Mouse (Mus musculus): ENCODE results near the gene Plekha7. TPM values are rescaled to one million over a fixed set of nuclear protein-coding genes. Genes with fewer than 3 reads are reported as not detected.

Plekha7 gene
- total and polyA plus RNA-seq, 2 experiments from 2014 or later = 19.4 to 40.4 TPM

DNA sequence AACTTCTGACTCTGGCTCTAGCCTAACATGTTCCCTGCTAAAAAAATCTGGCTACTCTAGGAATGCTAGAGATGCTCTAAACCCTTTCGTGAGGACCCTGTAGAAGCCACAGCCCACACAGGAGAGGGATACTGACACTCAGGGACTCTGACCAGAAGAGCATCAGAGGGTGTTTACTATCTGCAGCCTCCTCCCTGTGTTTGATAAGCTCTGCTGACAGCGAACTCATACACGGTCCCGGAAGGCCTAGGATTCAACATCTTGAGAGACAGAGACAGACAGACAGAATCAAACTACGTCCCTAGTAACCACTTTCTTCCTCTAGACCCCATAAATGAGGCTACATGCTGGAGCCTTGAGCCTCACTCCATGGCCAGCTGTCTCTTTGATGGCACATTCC is 20.2 kb downstream of the Plekha7 start:
- H3K4me1 ChIP-seq (ENCODE audit: control insufficient read depth, insufficient read depth) = peaks cover 19% of the 10 kb centered on the region
- WGBS = 46% methylated on average over 5 of the region's 5 CpGs
- no peaks in the 10 kb centered on the region for H3K27me3 ChIP-seq (ENCODE audit: control insufficient read depth, insufficient read depth, low read length)
- H3K9me3 ChIP-seq (replicated peaks; ENCODE audit: control insufficient read depth, low read length) = no peaks in the 10 kb centered on the region
- H3K9ac ChIP-seq (replicated peaks; ENCODE audit: low read depth, low read length) = no peak overlapping the region
- no peak overlapping the region for H3K4me2 ChIP-seq (ENCODE audit: low read depth, low read length)
- TF ChIP-seq EP300 (IDR thresholded peaks at IDR 0.05; ENCODE audit: low read depth) (no peak), CTCF (IDR thresholded peaks at IDR 0.05; ENCODE audit: low read depth) (no peak)
- H3K4me3 ChIP-seq (ENCODE audit: low read depth, low read length) = no peak overlapping the region
- H3K36me3 ChIP-seq (replicated peaks; ENCODE audit: control insufficient read depth, insufficient read depth, low read length) = no peaks in the 10 kb centered on the region
- no peak for ATAC-seq (ENCODE audit: insufficient read depth, low read depth)
- no peak for DNase-seq (ENCODE audit: low spot score)
- H3K27ac ChIP-seq (ENCODE audit: low read depth) = 0 out of 2 replicates have a peak overlapping the region, but pooled peaks have one; percentile 6

GRCm38 (mm10) chr7:116286611-116287355 is 21.4 kb downstream of the Plekha7 start:
- DNase-seq (ENCODE audit: low spot score) (no peak), ATAC-seq (ENCODE audit: insufficient read depth, low read depth) (no peak)
- TF ChIP-seq CTCF (IDR thresholded peaks at IDR 0.05; ENCODE audit: low read depth) (no peak), EP300 (IDR thresholded peaks at IDR 0.05; ENCODE audit: low read depth) (no peak)
- H3K4me2 ChIP-seq (ENCODE audit: low read depth, low read length) = no peak overlapping the region
- WGBS = 39% methylated on average over 11 of the region's 11 CpGs
- no peaks in the 10 kb centered on the region for H3K36me3 ChIP-seq (replicated peaks; ENCODE audit: control insufficient read depth, insufficient read depth, low read length)
- peak overlapping the region; percentile 76 for H3K27ac ChIP-seq (ENCODE audit: low read depth)
- no peak overlapping the region for H3K4me3 ChIP-seq (ENCODE audit: low read depth, low read length)
- H3K4me1 ChIP-seq (ENCODE audit: control insufficient read depth, insufficient read depth) = peaks cover 19% of the 10 kb centered on the region
- no peaks in the 10 kb centered on the region for H3K27me3 ChIP-seq (ENCODE audit: control insufficient read depth, insufficient read depth, low read length)
- H3K9me3 ChIP-seq (replicated peaks; ENCODE audit: control insufficient read depth, low read length) = no peaks in the 10 kb centered on the region
- peak overlapping the region; percentile 16; the same call in 1 of the 2 replicates for H3K9ac ChIP-seq (replicated peaks; ENCODE audit: low read depth, low read length)

DNA sequence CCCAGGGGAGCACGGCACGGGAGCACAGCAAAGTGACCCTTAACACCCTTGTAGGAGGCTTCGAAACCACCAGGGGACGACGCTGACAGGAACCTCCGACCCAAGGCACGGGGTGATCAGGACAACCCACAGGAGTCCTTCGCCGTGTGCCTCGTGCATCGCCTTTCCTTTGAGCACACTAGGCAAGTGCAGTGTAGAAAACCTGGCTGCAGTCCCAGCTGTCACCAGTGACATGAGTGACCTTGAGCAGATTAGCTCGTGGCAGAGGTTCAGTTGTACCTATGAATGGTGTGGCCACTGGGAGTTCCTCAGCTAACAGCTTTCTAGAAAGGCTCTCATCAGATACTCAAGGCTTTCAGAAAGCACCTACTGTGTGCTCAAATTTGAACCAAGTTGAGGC is 22.0 kb downstream of the Plekha7 start:
- H3K36me3 ChIP-seq (replicated peaks; ENCODE audit: control insufficient read depth, insufficient read depth, low read length) = no peaks in the 10 kb centered on the region
- peak; percentile 93 for ATAC-seq (ENCODE audit: insufficient read depth, low read depth)
- WGBS = 22% methylated on average over 12 of the region's 12 CpGs
- H3K9ac ChIP-seq (replicated peaks; ENCODE audit: low read depth, low read length) = no peak overlapping the region
- no peaks in the 10 kb centered on the region for H3K27me3 ChIP-seq (ENCODE audit: control insufficient read depth, insufficient read depth, low read length)
- no peak overlapping the region for H3K4me2 ChIP-seq (ENCODE audit: low read depth, low read length)
- TF ChIP-seq EP300 (IDR thresholded peaks at IDR 0.05; ENCODE audit: low read depth) = no peak
- no peak for TF ChIP-seq CTCF (IDR thresholded peaks at IDR 0.05; ENCODE audit: low read depth)
- H3K4me3 ChIP-seq (ENCODE audit: low read depth, low read length) = no peak overlapping the region
- H3K4me1 ChIP-seq (ENCODE audit: control insufficient read depth, insufficient read depth) = peaks cover 19% of the 10 kb centered on the region
- DNase-seq (ENCODE audit: low spot score) = peak; percentile 89
- H3K9me3 ChIP-seq (replicated peaks; ENCODE audit: control insufficient read depth, low read length) = no peaks in the 10 kb centered on the region
- H3K27ac ChIP-seq (ENCODE audit: low read depth) = peak overlapping the region; percentile 76

GRCm38 (mm10) chr7:116285216-116285615 is 23.0 kb downstream of the Plekha7 start:
- peaks cover 19% of the 10 kb centered on the region for H3K4me1 ChIP-seq (ENCODE audit: control insufficient read depth, insufficient read depth)
- no peak for TF ChIP-seq CTCF (IDR thresholded peaks at IDR 0.05; ENCODE audit: low read depth)
- no peak for TF ChIP-seq EP300 (IDR thresholded peaks at IDR 0.05; ENCODE audit: low read depth)
- no peak overlapping the region for H3K4me3 ChIP-seq (ENCODE audit: low read depth, low read length)
- ATAC-seq (ENCODE audit: insufficient read depth, low read depth) (no peak), DNase-seq (ENCODE audit: low spot score) (no peak)
- no peaks in the 10 kb centered on the region for H3K9me3 ChIP-seq (replicated peaks; ENCODE audit: control insufficient read depth, low read length)
- H3K27ac ChIP-seq (ENCODE audit: low read depth) = no peak overlapping the region
- H3K27me3 ChIP-seq (ENCODE audit: control insufficient read depth, insufficient read depth, low read length) = no peaks in the 10 kb centered on the region
- no peaks in the 10 kb centered on the region for H3K36me3 ChIP-seq (replicated peaks; ENCODE audit: control insufficient read depth, insufficient read depth, low read length)
- no peak overlapping the region for H3K4me2 ChIP-seq (ENCODE audit: low read depth, low read length)
- no peak overlapping the region for H3K9ac ChIP-seq (replicated peaks; ENCODE audit: low read depth, low read length)
- 96% methylated on average over 1 of the region's 1 CpGs for WGBS

GRCm38 (mm10) chr7:116282755-116283154 is 25.4 kb downstream of the Plekha7 start:
- H3K4me3 ChIP-seq (ENCODE audit: low read depth, low read length) = no peak overlapping the region
- H3K9ac ChIP-seq (replicated peaks; ENCODE audit: low read depth, low read length) = no peak overlapping the region
- no peak for ATAC-seq (ENCODE audit: insufficient read depth, low read depth)
- H3K4me2 ChIP-seq (ENCODE audit: low read depth, low read length) = no peak overlapping the region
- 64% methylated on average over 11 of the region's 11 CpGs for WGBS
- H3K27me3 ChIP-seq (ENCODE audit: control insufficient read depth, insufficient read depth, low read length) = no peaks in the 10 kb centered on the region
- H3K27ac ChIP-seq (ENCODE audit: low read depth) = no peak overlapping the region
- no peaks in the 10 kb centered on the region for H3K36me3 ChIP-seq (replicated peaks; ENCODE audit: control insufficient read depth, insufficient read depth, low read length)
- no peak for DNase-seq (ENCODE audit: low spot score)
- TF ChIP-seq CTCF (IDR thresholded peaks at IDR 0.05; ENCODE audit: low read depth) = no peak
- H3K4me1 ChIP-seq (ENCODE audit: control insufficient read depth, insufficient read depth) = peaks cover 19% of the 10 kb centered on the region
- H3K9me3 ChIP-seq (replicated peaks; ENCODE audit: control insufficient read depth, low read length) = no peaks in the 10 kb centered on the region

GRCm38 (mm10) chr7:116280126-116280525 is 28.1 kb downstream of the Plekha7 start:
- ATAC-seq (ENCODE audit: insufficient read depth, low read depth) = no peak
- no peaks in the 10 kb centered on the region for H3K27me3 ChIP-seq (ENCODE audit: control insufficient read depth, insufficient read depth, low read length)
- WGBS = 76% methylated on average over 5 of the region's 5 CpGs

More at GRCm38 (mm10) chr7:116280126-116280525, 28.1 kb downstream of the Plekha7 start:
- Histone ChIP-seq H3K9me3 (replicated peaks; ENCODE audit: control insufficient read depth, low read length) (no peaks in the 10 kb centered on the region), H3K4me1 (ENCODE audit: control insufficient read depth, insufficient read depth) (peaks cover 3% of the 10 kb centered on the region; the same call in 1 of the 2 replicates), H3K4me3 (ENCODE audit: low read depth, low read length) (no peak overlapping the region), H3K27ac (ENCODE audit: low read depth) (no peak overlapping the region), H3K9ac (replicated peaks; ENCODE audit: low read depth, low read length) (no peak overlapping the region), H3K36me3 (replicated peaks; ENCODE audit: control insufficient read depth, insufficient read depth, low read length) (no peaks in the 10 kb centered on the region), H3K4me2 (ENCODE audit: low read depth, low read length) (no peak overlapping the region)
- DNase-seq (ENCODE audit: low spot score) = no peak
- TF ChIP-seq EP300 (IDR thresholded peaks at IDR 0.05; ENCODE audit: low read depth) = no peak
- TF ChIP-seq CTCF (IDR thresholded peaks at IDR 0.05; ENCODE audit: low read depth) = no peak

Measured in heart, postnatal 0 days (tissue).